Mouse (Mus musculus) embryonic facial prominence, embryonic 12.5 days (tissue): Measurements from ENCODE around the gene Acacb. TPM values are rescaled to one million over a fixed set of nuclear protein-coding genes. Genes with fewer than 3 reads are reported as not detected.

ENCODE experiments used
- ATAC-seq: fragments of 200-750 bp; cut with Nextera tagmentation; 2 replicates; pipeline ENCODE4 v1.8.0; 2017; ENCODE audit not compliant: insufficient number of reproducible peaks, insufficient read depth, low FRiP score, low TSS enrichment
- H3K27ac ChIP-seq: fragments of 300-500 bp; sonication (generic); 2 replicates; pipeline ENCODE4 v1.5.1; 2016; ENCODE audit warnings: mild to moderate bottlenecking
- H3K27me3 ChIP-seq: fragments of 300-500 bp; sonication (generic); 2 replicates; pipeline ENCODE4 v1.6.1; 2016; ENCODE audit warnings: mild to moderate bottlenecking, moderate library complexity
- H3K36me3 ChIP-seq: fragments of 300-500 bp; sonication (generic); 2 replicates; pipeline ENCODE4 v1.6.1; 2016; ENCODE audit warnings: mild to moderate bottlenecking
- H3K4me1 ChIP-seq: fragments of 300-500 bp; sonication (generic); 2 replicates; pipeline ENCODE4 v1.6.1; 2016
- H3K4me2 ChIP-seq: fragments of 300-500 bp; sonication (generic); replicated peaks from 2 replicates; pipeline ENCODE4 v1.6.1; 2016; ENCODE audit warnings: mild to moderate bottlenecking, moderate library complexity
- H3K4me3 ChIP-seq: fragments of 300-500 bp; sonication (generic); 2 replicates; pipeline ENCODE4 v1.5.1; 2016; ENCODE audit warnings: mild to moderate bottlenecking
- H3K9ac ChIP-seq: fragments of 300-500 bp; sonication (generic); 2 replicates; pipeline ENCODE4 v1.6.1; 2016; ENCODE audit warnings: mild to moderate bottlenecking, moderate library complexity
- H3K9me3 ChIP-seq: fragments of 300-500 bp; sonication (generic); 2 replicates; pipeline ENCODE4 v1.6.1; 2016; ENCODE audit warnings: mild to moderate bottlenecking, moderate library complexity
- WGBS: fragments of 180-500 bp; shearing (Covaris S2); methylation state at CpG from one replicate; pipeline ENCODE4 v1.1.7; 2016; 5-methylcytosine and 5-hydroxymethylcytosine counted together
- polyA plus RNA-seq: library from polyadenylated mRNA; unstranded; fragments of >200 nt; fragmentation: Nextera tagmentation; extraction: Ambion mirVana; gene quantifications from 2 replicates; pipeline ENCODE4 v1.2.1, GENCODE M21; 2016

Gene Acacb
- polyA plus RNA-seq, 1 experiment from 2014 or later = 6.3 TPM

DNA sequence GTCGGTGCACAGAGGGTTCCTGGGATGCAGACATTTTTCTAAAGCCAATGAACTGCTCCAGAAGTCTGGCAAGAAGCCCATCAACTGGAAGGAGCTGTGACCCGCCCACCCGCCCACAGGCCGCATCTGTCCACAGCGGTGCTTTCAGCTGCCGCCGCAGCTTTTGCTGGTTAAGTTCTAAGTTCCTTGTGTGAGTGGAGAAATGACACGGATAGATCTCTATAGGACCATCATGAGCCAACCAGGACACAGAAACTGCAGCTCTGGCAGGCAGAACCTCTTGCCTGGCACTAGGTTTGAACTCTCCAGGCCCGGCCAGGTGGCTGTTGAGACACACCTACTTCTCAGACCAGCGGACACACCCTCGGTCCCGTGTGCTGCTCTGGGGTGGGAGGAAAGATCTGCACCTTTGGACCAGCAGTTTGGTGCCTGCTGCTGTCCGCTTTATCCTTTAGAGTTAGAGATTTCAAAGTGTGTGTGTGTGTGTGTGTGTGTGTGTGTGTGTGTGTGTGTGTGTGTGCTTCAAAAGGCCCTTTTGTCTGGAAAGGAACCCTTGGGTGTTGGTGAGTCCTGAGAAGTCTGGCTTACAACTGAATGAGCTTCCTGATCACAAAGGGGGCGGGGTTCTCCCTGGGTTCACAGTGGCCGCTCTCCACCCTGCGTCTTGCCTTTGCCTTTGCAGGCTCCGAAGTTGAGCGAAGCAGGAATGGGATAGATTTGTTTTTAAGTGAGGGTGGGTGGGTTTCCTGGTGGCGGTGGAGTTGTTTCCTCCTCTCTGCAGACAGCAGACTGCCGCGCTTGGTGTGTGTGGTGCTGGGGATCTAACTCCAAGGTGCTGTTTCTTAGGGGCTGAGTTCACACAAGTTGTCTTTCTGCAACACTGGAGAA, 7.8 kb upstream of the Acacb start:
- H3K36me3 ChIP-seq = peaks cover 32% of the 10 kb centered on the region
- no peak for ATAC-seq
- H3K4me3 ChIP-seq = no peak overlapping the region
- no peak overlapping the region for H3K4me2 ChIP-seq
- 83% methylated on average over 21 of the region's 21 CpGs for WGBS
- no peaks in the 10 kb centered on the region for H3K9me3 ChIP-seq
- H3K27me3 ChIP-seq = no peaks in the 10 kb centered on the region
- H3K9ac ChIP-seq = no peak overlapping the region
- 0 out of 2 replicates have a peak overlapping the region, but pooled peaks have one; percentile 36 for H3K27ac ChIP-seq
- H3K4me1 ChIP-seq = peaks cover 9% of the 10 kb centered on the region

DNA sequence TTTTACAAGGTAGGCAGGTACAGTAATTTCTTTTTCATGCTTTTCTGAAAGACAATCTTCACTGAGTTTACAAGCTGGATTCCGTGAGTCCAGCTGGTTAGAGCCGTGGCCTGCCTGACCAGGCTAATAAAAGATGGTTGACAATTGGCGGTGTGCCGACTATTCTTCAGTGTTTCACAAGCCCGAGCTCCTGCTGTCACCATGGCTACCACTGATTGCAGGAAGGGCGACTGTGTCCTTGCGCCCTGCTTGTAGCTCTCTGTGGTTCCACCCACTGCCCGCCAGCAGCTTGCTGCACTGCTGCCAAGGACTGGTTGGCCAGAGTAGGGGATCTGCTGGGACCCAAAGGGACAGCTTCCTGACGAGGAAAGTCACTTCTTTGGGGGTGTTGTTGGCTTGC, 7.2 kb upstream of the Acacb start:
- ATAC-seq = no peak
- Histone ChIP-seq H3K9ac (no peak overlapping the region), H3K27me3 (no peaks in the 10 kb centered on the region), H3K4me1 (peaks cover 8% of the 10 kb centered on the region), H3K4me2 (no peak overlapping the region), H3K36me3 (peaks cover 32% of the 10 kb centered on the region), H3K27ac (no peak overlapping the region), H3K9me3 (no peaks in the 10 kb centered on the region), H3K4me3 (no peak overlapping the region)
- WGBS = 65% methylated on average over 9 of the region's 9 CpGs

DNA sequence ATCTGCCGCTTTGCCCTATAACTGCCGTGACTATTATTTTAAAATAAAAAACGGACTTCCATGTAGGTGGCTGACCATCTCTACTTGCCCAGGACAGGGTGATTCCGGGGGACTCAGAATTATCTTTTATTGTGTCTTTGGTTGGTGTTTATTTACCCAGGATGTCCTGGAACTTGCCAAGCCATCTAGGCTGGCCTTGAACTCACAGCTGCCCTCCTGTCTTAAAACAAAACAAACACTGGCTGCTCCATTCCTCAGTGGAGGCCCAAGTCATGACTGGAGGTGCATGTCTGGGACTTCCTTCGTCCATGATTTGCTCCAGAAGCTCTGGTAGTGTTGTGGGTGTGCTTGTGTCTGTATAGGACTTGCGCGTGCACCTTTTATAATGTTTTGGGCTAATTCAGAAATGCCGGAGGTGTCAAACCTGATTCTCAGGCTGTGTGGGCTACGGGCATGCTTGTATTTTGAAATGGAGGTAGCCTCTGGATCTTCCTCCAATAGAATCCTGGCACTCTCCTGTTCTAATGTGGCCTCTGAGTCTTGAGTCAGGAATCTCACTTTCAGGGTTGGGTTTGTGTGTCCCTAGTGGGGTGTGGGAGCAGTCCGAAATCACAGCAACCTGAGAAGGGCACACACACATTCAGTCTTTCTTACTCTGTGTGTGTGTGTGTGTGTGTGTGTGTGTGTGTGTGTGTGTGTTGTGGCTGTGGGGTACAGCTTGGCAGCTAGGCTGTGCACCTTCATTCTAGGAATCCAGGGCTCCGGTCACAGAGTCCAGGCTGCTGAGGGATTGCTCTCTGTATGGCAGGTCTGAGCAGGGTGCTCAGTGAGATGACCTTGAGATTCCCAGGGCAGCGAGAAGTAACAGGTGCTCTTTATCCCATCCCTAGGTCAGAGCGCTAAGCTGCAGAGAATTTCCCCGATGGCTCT, 973 bp downstream of the Acacb start:
- no peak overlapping the region for H3K27ac ChIP-seq

DNA sequence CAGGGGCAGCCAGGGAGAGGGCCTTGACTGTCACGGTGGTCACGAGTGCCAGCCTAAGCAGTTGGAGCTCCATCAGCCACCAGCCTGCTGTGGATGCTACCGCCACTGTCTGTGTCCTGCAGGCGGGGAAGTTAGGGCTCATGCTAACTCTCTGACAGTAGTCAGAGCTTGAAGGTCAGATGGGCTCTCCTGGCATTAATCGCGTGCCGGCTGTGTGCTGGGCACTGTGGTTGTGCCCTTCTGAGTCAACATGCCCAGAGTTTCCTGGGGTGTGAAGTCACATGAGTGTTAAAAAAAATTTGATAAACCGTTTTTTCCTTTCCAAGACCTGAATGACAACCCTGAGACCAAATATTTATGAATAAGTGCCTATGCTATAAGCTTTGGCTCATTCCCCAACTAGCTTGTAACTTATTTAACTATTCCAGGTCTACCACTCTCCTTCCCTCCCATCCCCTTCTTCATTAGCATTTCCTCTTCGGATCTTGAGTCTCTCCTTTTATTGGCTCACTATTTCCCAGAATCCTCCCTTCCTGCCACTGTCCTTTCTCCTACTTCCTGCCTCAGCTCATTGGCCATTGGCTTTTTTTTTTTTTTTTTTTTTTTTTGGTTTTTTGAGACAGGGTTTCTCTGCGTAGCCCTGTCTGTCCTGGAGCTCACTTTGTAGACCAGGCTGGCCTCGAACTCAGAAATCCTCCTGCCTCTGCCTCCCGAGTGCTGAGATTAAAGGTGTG, 6.2 kb downstream of the Acacb start:
- WGBS = 85% methylated on average over 12 of the region's 12 CpGs
- ATAC-seq = no peak
- Histone ChIP-seq H3K4me3 (no peak overlapping the region), H3K36me3 (no peaks in the 10 kb centered on the region), H3K27me3 (0 out of 2 replicates have a peak, but pooled peaks cover 6% of the 10 kb centered on the region), H3K9ac (no peak overlapping the region), H3K4me2 (no peak overlapping the region), H3K27ac (no peak overlapping the region), H3K9me3 (0 out of 2 replicates have a peak, but pooled peaks cover 5% of the 10 kb centered on the region), H3K4me1 (no peaks in the 10 kb centered on the region)

More for the DNA sequence above, 973 bp downstream of the Acacb start:
- Histone ChIP-seq H3K9ac (no peak overlapping the region), H3K9me3 (0 out of 2 replicates have a peak, but pooled peaks cover 5% of the 10 kb centered on the region), H3K4me2 (no peak overlapping the region), H3K4me1 (peaks cover 15% of the 10 kb centered on the region), H3K36me3 (no peaks in the 10 kb centered on the region), H3K27me3 (no peaks in the 10 kb centered on the region), H3K4me3 (no peak overlapping the region)
- ATAC-seq = no peak
- 81% methylated on average over 14 of the region's 14 CpGs for WGBS

DNA sequence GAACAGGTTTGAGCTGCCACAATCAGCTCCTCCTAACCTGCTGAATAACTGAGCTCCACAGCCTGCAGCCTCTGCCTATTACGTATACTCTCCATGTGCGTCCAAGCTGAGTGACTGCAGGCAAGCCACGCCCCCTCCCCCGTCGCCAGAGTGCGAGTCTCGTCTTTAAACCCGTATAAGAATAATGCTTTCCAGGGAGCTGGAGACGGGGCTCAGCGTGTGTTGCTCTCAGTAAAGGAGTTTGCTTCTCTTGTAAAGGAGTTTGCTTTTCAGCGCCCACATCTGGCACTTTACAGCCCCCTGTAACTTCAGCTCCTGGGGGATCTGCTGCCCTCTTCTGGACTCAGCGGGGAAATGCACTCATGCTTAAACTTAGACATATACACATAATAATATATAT, 7.2 kb downstream of the Acacb start:
- Histone ChIP-seq H3K27ac (no peak overlapping the region), H3K4me2 (0 out of 2 replicates have a peak overlapping the region, but pooled peaks have one; percentile 13), H3K4me1 (no peaks in the 10 kb centered on the region), H3K9me3 (0 out of 2 replicates have a peak, but pooled peaks cover 4% of the 10 kb centered on the region), H3K4me3 (peak overlapping the region; percentile 20; the same call in 1 of the 2 replicates), H3K36me3 (no peaks in the 10 kb centered on the region), H3K27me3 (0 out of 2 replicates have a peak, but pooled peaks cover 6% of the 10 kb centered on the region), H3K9ac (no peak overlapping the region)
- 1% methylated on average over 12 of the region's 12 CpGs for WGBS
- ATAC-seq = no peak

DNA sequence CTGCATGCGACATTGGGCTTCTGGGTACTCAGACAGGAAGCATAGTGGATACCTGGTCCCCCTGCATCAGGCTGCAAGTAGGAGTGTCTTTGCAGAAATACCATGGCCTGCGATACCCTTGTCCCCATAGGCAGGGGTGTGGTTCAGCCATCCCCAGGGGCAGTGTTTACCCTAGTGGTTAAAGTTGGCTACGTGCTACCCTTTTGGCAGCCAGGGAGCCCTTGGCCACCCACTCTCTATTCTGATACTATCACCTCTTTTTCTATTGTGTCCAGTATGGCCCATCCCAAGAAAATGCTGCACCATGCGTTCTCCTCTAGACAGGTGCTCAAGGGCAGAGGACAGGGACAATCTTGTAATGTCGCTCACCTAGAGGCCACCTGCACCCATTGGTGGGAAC, 8.4 kb downstream of the Acacb start:
- Histone ChIP-seq H3K27me3 (0 out of 2 replicates have a peak, but pooled peaks cover 6% of the 10 kb centered on the region), H3K4me3 (no peak overlapping the region), H3K4me2 (no peak overlapping the region), H3K4me1 (no peaks in the 10 kb centered on the region), H3K27ac (no peak overlapping the region), H3K9me3 (no peaks in the 10 kb centered on the region), H3K9ac (no peak overlapping the region), H3K36me3 (no peaks in the 10 kb centered on the region)
- no peak for ATAC-seq
- WGBS = 79% methylated on average over 5 of the region's 5 CpGs

DNA sequence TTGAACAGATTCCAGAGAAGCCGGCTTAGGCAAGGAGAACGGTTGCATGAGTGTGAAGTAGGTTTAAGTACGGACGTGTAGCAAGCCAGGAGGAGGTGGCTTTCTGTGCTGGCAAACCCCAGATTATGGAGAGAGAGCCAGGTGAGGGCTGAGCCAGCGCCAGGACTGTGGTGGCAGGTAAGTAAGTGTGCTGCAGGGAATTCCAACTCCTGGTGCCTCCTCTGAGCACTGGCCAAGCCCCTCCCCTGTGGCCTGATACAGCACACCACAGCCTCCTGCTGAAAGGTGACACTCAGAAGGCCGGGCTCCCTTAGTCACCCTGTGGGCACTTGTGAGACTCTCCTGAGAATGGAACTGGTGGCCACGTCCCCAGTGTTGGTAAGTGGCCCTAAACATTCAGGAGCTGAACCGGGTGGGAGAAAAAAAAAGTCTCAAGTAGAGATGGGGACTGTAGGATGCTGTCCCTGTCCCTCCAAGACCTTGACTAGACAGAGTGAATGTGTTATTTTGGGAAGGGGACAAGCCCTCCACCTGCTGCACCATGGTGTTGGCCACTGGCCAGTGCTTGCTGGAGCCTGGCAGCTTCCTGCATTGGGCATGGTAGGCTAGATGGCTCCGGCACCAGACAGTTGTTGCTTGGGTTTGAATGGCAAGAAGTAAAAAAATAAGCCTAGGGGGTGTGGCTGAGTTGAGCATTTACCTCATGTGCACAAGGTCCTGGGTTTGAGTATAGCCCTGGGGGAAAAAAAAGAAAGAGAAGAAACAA, 9.0 kb downstream of the Acacb start:
- ATAC-seq = no peak
- no peak overlapping the region for H3K4me2 ChIP-seq
- no peaks in the 10 kb centered on the region for H3K4me1 ChIP-seq
- H3K9me3 ChIP-seq = no peaks in the 10 kb centered on the region
- H3K27ac ChIP-seq = no peak overlapping the region
- WGBS = 50% methylated on average over 9 of the region's 9 CpGs
- H3K36me3 ChIP-seq = no peaks in the 10 kb centered on the region
- no peak overlapping the region for H3K9ac ChIP-seq
- H3K27me3 ChIP-seq = 0 out of 2 replicates have a peak, but pooled peaks cover 6% of the 10 kb centered on the region
- no peak overlapping the region for H3K4me3 ChIP-seq

DNA sequence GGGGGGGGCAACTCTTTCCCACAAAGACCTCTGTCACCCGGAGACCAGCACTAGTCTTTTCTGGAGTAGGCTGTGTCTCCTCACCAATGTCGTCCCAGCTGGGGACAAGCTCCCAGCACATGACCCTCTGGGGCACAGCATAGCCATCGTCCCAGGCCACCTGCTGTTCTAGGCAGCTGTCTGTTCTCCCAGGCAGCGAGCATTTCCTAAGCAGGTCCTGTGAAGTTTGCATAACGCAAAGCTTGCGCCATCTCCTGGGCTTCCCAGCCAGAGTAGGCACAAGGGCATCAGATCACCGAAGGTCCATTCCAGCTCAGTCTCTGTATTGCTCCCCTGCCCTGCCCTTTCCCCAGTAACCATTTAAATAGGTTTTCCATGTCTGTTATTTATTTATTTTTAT, 10.9 kb downstream of the Acacb start:
- Histone ChIP-seq H3K4me3 (no peak overlapping the region), H3K9ac (no peak overlapping the region), H3K27ac (no peak overlapping the region), H3K4me2 (no peak overlapping the region), H3K4me1 (no peaks in the 10 kb centered on the region), H3K36me3 (no peaks in the 10 kb centered on the region), H3K9me3 (no peaks in the 10 kb centered on the region), H3K27me3 (0 out of 2 replicates have a peak, but pooled peaks cover 6% of the 10 kb centered on the region)
- WGBS = 60% methylated on average over 7 of the region's 7 CpGs
- ATAC-seq = no peak

DNA sequence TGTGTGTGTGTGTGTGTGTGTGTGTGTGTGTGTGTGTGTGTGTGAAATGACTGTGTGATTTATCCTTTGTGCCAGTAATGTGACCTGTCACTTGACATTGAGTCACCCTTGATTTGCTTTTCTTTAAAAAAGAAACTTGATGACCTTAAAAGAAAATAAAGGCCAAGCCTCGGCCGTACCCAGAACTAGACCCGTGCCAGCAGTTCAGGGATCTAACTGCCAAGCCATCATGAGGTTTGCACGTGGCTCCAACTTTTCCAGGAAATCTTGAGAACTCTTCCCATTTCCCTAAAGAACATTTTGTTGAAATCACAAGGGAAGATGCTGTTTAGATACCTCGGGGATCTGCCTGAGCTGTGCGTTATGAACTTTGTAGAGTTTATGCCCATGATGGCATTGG, 15.1 kb downstream of the Acacb start:
- Histone ChIP-seq H3K4me3 (no peak overlapping the region), H3K4me1 (no peaks in the 10 kb centered on the region), H3K9me3 (no peaks in the 10 kb centered on the region), H3K27ac (no peak overlapping the region), H3K27me3 (no peaks in the 10 kb centered on the region), H3K9ac (no peak overlapping the region), H3K36me3 (no peaks in the 10 kb centered on the region), H3K4me2 (no peak overlapping the region)
- ATAC-seq = no peak
- WGBS = 81% methylated on average over 6 of the region's 6 CpGs

DNA sequence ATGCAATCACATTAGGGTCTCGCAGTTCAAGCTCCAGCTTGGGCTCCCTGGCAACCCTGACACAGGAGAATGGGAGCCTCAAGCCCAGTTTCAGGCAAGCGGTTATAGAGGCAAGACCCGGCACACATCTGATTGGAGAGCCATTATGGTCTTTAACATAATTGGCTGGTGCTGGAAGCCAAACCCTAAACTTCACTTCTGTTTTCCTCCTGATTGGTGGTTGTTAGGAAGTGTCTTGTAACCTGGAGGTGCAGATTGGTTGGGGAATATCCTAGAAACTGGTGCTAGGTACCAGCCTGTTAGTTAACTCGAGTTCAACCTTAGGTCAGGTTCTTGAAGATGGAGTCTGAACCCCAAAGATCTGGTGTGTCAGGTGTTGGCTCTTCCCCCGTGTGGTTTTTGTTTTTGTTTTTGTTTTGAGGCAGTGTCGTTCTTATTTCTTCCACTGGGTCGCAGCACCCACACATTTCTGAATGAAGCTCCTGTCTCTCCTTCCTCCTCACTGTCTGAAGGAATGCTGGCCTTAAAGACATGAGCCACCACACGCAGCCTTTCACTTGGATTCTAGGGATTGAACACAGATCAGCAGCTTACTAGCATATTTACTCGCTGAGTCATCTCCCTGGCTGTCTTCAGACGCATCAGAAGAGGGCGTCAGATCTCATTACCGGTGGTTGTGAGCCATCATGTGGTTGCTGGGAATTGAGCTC, 15.9 kb downstream of the Acacb start:
- Histone ChIP-seq H3K9ac (no peak overlapping the region), H3K27me3 (no peaks in the 10 kb centered on the region), H3K27ac (no peak overlapping the region), H3K4me3 (no peak overlapping the region), H3K36me3 (no peaks in the 10 kb centered on the region), H3K4me2 (no peak overlapping the region), H3K9me3 (no peaks in the 10 kb centered on the region), H3K4me1 (no peaks in the 10 kb centered on the region)
- no peak for ATAC-seq
- 46% methylated on average over 12 of the region's 12 CpGs for WGBS
